Mouse (Mus musculus): ENCODE measurements at regions not wholly inside any gene's neighbourhood (a gene's known extent, or its start where the extent isn't known, plus 50 kb on each side); places are given as distances from the start of the nearest gene placed in this dataset.
"Not testable (repeated sequence)": the region's sequence is repeated elsewhere in the genome, so short reads cannot be mapped to it uniquely, and the experiment has no call there.

DNA sequence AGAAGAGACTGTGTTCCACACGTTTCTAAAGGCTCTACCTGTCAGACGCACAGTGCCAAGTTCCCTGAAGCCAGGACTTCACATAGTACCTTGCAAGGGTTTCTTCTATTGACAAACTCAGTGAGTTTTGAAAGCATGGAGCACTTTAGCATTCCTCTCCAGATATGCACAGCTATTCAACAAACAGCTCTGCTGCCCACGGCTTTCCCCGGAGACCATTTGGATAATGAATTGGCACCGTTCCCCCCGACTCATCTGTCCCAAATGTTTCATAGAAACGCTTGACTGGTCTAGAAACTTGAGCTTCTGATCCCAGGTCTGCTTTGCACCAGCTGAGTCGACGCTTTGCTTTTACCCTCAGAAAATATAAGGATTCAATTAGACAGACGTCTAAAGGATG is 162.2 kb upstream of the St6galnac5 start:
- Histone ChIP-seq H3K4me3 (ENCODE audit: low read depth, low read length) (no peak overlapping the region), H3K27me3 (ENCODE audit: control insufficient read depth, insufficient read depth, low read length) (no peaks in the 10 kb centered on the region), H3K9ac (ENCODE audit: low read depth, low read length) (no peak overlapping the region), H3K9me3 (ENCODE audit: control insufficient read depth, low read length) (no peaks in the 10 kb centered on the region), H3K4me2 (replicated peaks; ENCODE audit: low read depth, low read length) (no peak overlapping the region), H3K36me3 (ENCODE audit: control insufficient read depth, insufficient read depth, low read length) (no peaks in the 10 kb centered on the region), H3K4me1 (replicated peaks; ENCODE audit: control insufficient read depth, insufficient read depth, low read length) (no peaks in the 10 kb centered on the region), H3K27ac (ENCODE audit: low read depth, low read length) (no peak overlapping the region)
- ATAC-seq (ENCODE audit: low FRiP score) (no peak), DNase-seq (ENCODE audit: low spot score) (no peak)
- WGBS = 76% methylated on average over 10 of the region's 10 CpGs

DNA sequence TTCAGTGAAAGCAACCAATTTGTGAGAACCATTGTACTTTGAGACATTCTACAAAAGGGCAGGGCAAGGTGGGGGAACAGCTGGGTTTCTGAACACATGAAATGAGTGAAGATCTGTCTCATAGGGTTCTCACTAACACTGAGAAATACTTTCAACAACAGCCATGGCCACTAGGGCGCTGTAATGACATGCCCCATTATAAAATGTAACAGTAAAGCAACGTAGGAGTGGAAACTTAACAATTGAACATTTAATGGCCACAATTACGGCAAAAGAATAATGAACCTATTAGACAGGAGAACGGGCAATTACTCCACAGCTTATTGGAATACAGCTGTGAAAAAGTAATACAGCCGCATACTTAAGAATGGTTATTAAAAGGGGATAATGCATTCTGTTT is 158.9 kb upstream of the St6galnac5 start:
- no peak overlapping the region for H3K9ac ChIP-seq (ENCODE audit: low read depth, low read length)
- H3K4me3 ChIP-seq (ENCODE audit: low read depth, low read length) = no peak overlapping the region
- H3K27ac ChIP-seq (ENCODE audit: low read depth, low read length) = no peak overlapping the region
- ATAC-seq (ENCODE audit: low FRiP score) (no peak), DNase-seq (ENCODE audit: low spot score) (no peak)
- no peaks in the 10 kb centered on the region for H3K9me3 ChIP-seq (ENCODE audit: control insufficient read depth, low read length)
- 88% methylated on average over 5 of the region's 5 CpGs for WGBS
- H3K4me1 ChIP-seq (replicated peaks; ENCODE audit: control insufficient read depth, insufficient read depth, low read length) = no peaks in the 10 kb centered on the region
- no peak overlapping the region for H3K4me2 ChIP-seq (replicated peaks; ENCODE audit: low read depth, low read length)
- H3K27me3 ChIP-seq (ENCODE audit: control insufficient read depth, insufficient read depth, low read length) = no peaks in the 10 kb centered on the region
- H3K36me3 ChIP-seq (ENCODE audit: control insufficient read depth, insufficient read depth, low read length) = no peaks in the 10 kb centered on the region

DNA sequence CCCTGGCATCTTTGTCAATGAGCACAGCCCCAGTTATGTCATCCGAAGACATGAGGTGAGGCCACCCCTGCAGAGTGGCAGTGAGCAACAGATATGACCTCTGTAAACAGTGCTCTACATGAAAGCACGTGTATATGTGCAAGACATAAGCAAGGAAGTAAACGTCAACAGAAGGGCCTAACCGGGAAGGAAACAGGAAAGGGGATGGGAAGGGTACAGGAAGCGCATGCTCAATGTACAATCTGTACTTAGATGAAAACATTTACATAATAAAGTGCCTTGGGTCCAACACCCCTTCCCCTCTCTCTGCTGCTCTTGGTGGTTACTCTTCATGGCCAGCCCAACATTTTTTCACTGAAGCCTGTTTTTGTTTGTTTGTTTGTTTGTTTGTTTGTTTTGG is 143.3 kb upstream of the St6galnac5 start:
- no peaks in the 10 kb centered on the region for H3K36me3 ChIP-seq (ENCODE audit: control insufficient read depth, insufficient read depth, low read length)
- H3K27ac ChIP-seq (ENCODE audit: low read depth, low read length) = no peak overlapping the region
- ATAC-seq (ENCODE audit: low FRiP score) = no peak
- DNase-seq (ENCODE audit: low spot score) = no peak
- no peaks in the 10 kb centered on the region for H3K4me1 ChIP-seq (replicated peaks; ENCODE audit: control insufficient read depth, insufficient read depth, low read length)
- 83% methylated on average over 5 of the region's 5 CpGs for WGBS
- H3K4me2 ChIP-seq (replicated peaks; ENCODE audit: low read depth, low read length) = no peak overlapping the region
- no peak overlapping the region for H3K4me3 ChIP-seq (ENCODE audit: low read depth, low read length)
- H3K9ac ChIP-seq (ENCODE audit: low read depth, low read length) = no peak overlapping the region
- H3K9me3 ChIP-seq (ENCODE audit: control insufficient read depth, low read length) = no peaks in the 10 kb centered on the region
- no peaks in the 10 kb centered on the region for H3K27me3 ChIP-seq (ENCODE audit: control insufficient read depth, insufficient read depth, low read length)

DNA sequence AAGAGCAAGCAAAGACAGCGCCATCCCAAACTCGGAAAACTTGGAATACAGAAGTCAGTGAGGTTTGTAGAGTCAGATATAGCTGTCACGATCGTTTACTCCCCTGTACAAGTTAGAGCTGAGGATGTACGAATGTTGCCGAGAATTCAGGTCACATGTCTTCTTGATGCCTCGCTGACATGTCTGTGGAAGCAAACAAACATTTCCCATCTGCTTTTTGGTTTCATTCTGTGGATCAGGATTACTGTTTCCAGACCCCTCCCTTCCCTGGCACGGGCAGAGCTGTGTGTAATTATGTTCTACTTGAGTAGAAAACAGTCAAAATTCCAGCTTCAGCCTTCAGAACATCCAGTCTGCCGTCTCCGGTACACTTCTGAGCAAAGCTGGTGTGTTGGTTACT is 139.9 kb upstream of the St6galnac5 start:
- H3K27me3 ChIP-seq (ENCODE audit: control insufficient read depth, insufficient read depth, low read length) = no peaks in the 10 kb centered on the region
- H3K4me3 ChIP-seq (ENCODE audit: low read depth, low read length) = no peak overlapping the region
- H3K27ac ChIP-seq (ENCODE audit: low read depth, low read length) = no peak overlapping the region
- H3K4me2 ChIP-seq (replicated peaks; ENCODE audit: low read depth, low read length) = no peak overlapping the region
- ATAC-seq (ENCODE audit: low FRiP score) = no peak
- no peak for DNase-seq (ENCODE audit: low spot score)
- H3K36me3 ChIP-seq (ENCODE audit: control insufficient read depth, insufficient read depth, low read length) = no peaks in the 10 kb centered on the region
- H3K9ac ChIP-seq (ENCODE audit: low read depth, low read length) = no peak overlapping the region
- whole genome bisulfite sequencing = 88% methylated on average over 10 of the region's 10 CpGs
- no peaks in the 10 kb centered on the region for H3K4me1 ChIP-seq (replicated peaks; ENCODE audit: control insufficient read depth, insufficient read depth, low read length)
- H3K9me3 ChIP-seq (ENCODE audit: control insufficient read depth, low read length) = no peaks in the 10 kb centered on the region

DNA sequence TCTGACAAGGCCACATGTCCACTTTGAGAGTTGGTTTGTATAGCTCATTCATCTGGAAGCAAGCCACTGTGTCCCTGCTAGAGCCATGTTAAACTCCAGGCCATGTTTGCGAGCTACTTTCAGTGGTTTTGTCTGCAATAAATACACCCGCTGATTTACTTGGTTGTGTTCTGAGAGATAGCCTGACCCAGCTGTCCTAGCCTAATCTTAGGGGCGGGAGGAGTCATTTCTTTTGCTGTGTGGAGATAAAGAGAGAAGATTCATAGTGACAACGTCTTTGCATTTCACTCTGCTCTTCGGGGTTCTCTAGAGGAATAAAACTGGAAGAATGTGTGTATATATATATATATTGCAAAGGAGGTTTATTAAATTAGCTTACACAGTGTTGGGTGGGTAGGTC is 137.1 kb upstream of the St6galnac5 start:
- no peak overlapping the region for H3K27ac ChIP-seq (ENCODE audit: low read depth, low read length)
- H3K4me1 ChIP-seq (replicated peaks; ENCODE audit: control insufficient read depth, insufficient read depth, low read length) = no peaks in the 10 kb centered on the region
- no peak overlapping the region for H3K4me3 ChIP-seq (ENCODE audit: low read depth, low read length)
- ATAC-seq (ENCODE audit: low FRiP score) (no peak), DNase-seq (ENCODE audit: low spot score) (no peak)
- H3K9ac ChIP-seq (ENCODE audit: low read depth, low read length) = no peak overlapping the region
- no peaks in the 10 kb centered on the region for H3K27me3 ChIP-seq (ENCODE audit: control insufficient read depth, insufficient read depth, low read length)
- H3K9me3 ChIP-seq (ENCODE audit: control insufficient read depth, low read length) = no peaks in the 10 kb centered on the region
- WGBS = 93% methylated on average over 5 of the region's 5 CpGs
- no peak overlapping the region for H3K4me2 ChIP-seq (replicated peaks; ENCODE audit: low read depth, low read length)
- no peaks in the 10 kb centered on the region for H3K36me3 ChIP-seq (ENCODE audit: control insufficient read depth, insufficient read depth, low read length)

DNA sequence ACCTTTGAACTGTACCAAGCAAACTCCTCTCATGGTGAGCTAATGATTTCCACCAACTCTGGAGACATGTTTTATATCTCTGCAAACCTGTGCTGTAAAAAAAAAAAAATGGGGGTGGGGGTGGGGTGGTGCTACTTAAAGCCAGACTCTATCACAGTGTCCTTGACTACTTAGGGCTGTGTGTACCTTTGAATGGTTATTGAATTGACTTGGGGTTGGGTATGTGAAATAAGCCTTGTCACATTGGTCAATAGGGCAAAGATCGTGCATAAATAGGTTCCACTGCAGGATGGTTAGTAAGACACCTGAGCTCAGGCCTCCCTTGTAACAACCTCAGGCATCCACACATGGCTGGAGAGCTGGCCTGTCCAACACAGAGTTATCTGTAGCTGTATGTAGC is 136.6 kb upstream of the St6galnac5 start:
- 89% methylated on average over 1 of the region's 1 CpGs for WGBS
- H3K4me1 ChIP-seq (replicated peaks; ENCODE audit: control insufficient read depth, insufficient read depth, low read length) = no peaks in the 10 kb centered on the region
- H3K9me3 ChIP-seq (ENCODE audit: control insufficient read depth, low read length) = no peaks in the 10 kb centered on the region
- no peak overlapping the region for H3K9ac ChIP-seq (ENCODE audit: low read depth, low read length)
- ATAC-seq (ENCODE audit: low FRiP score) = no peak
- no peak for DNase-seq (ENCODE audit: low spot score)
- H3K4me2 ChIP-seq (replicated peaks; ENCODE audit: low read depth, low read length) = no peak overlapping the region
- no peak overlapping the region for H3K4me3 ChIP-seq (ENCODE audit: low read depth, low read length)
- H3K27me3 ChIP-seq (ENCODE audit: control insufficient read depth, insufficient read depth, low read length) = no peaks in the 10 kb centered on the region
- no peaks in the 10 kb centered on the region for H3K36me3 ChIP-seq (ENCODE audit: control insufficient read depth, insufficient read depth, low read length)
- no peak overlapping the region for H3K27ac ChIP-seq (ENCODE audit: low read depth, low read length)

DNA sequence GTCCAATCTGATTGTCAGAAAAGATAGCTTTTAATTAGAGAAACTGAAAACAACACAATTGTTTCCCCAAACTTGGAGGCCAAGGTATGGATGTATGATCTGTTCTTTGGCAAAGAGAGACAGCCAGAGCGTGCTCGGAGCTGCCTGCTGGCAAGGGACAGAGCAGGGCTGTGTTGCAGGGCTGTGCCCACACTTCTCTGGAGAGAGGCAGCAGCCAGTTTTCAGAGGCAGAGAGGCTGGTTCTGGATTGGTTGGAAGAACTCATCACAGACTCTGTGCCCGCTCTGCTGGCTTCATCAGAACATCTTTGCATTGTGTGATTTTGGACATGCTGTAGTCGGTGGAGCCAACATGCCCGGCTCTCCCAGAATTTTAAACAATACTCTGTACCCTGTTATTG is 123.5 kb upstream of the St6galnac5 start:
- Histone ChIP-seq H3K9me3 (ENCODE audit: control insufficient read depth, low read length) (no peaks in the 10 kb centered on the region), H3K4me3 (ENCODE audit: low read depth, low read length) (no peak overlapping the region), H3K4me1 (replicated peaks; ENCODE audit: control insufficient read depth, insufficient read depth, low read length) (no peaks in the 10 kb centered on the region), H3K9ac (ENCODE audit: low read depth, low read length) (no peak overlapping the region), H3K36me3 (ENCODE audit: control insufficient read depth, insufficient read depth, low read length) (no peaks in the 10 kb centered on the region), H3K4me2 (replicated peaks; ENCODE audit: low read depth, low read length) (no peak overlapping the region), H3K27ac (ENCODE audit: low read depth, low read length) (no peak overlapping the region), H3K27me3 (ENCODE audit: control insufficient read depth, insufficient read depth, low read length) (no peaks in the 10 kb centered on the region)
- ATAC-seq (ENCODE audit: low FRiP score) = no peak
- 95% methylated on average over 5 of the region's 5 CpGs for WGBS
- no peak for DNase-seq (ENCODE audit: low spot score)

DNA sequence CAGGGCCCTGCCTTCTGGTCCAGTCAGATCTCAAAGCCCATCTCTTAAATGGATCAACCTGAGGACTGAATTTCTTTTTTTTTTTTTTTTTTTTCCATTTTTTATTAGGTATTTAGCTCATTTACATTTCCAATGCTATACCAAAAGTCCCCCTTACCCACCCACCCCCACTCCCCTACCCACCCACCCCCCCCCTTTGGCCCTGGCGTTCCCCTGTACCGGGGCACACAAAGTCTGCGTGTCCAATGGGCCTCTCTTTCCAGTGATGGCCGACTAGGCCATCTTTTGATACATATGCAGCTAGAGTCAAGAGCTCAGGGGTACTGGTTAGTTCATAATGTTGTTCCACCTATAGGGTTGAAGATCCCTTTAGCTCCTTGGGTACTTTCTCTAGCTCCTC is 108.5 kb upstream of the St6galnac5 start:
- H3K27ac ChIP-seq (ENCODE audit: low read depth, low read length); H3K4me1 ChIP-seq (replicated peaks; ENCODE audit: control insufficient read depth, insufficient read depth, low read length); H3K9ac ChIP-seq (ENCODE audit: low read depth, low read length); DNase-seq (ENCODE audit: low spot score); ATAC-seq (ENCODE audit: low FRiP score); H3K27me3 ChIP-seq (ENCODE audit: control insufficient read depth, insufficient read depth, low read length); H3K4me3 ChIP-seq (ENCODE audit: low read depth, low read length); H3K9me3 ChIP-seq (ENCODE audit: control insufficient read depth, low read length); H3K36me3 ChIP-seq (ENCODE audit: control insufficient read depth, insufficient read depth, low read length); H3K4me2 ChIP-seq (replicated peaks; ENCODE audit: low read depth, low read length): not testable (repeated sequence)
- 96% methylated on average over 4 of the region's 4 CpGs for WGBS

DNA sequence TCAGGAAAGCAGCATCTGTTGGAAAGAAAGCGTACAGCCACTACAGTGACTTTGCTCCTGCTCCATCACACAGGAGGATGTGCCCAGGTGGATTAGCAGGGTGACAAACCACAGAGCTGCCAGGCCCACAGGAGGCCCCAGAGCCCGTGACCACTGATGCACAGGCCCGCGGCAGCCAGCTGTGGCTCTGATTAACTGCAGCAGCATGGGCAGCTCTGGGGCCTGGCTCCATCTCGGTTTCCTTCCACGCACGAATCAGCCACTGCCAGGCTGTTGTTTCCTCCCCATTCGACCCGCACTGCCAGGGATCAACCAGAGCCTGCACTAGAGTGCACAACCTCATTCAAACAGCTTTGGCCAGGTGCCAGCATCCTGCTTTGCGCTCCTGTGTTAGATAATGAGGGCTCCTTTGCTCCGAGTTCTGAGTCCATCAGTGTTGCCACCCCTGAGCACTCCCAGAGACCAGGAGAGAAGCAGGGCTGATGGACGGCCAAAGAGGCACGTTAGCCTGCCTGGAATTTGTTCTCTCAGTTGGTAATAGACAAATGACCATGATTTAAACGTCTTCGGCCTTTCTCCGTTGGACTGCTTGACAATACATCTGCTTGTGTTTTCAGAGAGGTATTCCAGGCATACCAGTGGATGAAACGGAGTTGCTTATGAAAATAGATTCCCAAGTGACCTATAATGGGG is 103.2 kb upstream of the St6galnac5 start:
- Histone ChIP-seq H3K4me1 (replicated peaks; ENCODE audit: control insufficient read depth, insufficient read depth, low read length) (peaks cover 9% of the 10 kb centered on the region; the same call in 1 of the 2 replicates), H3K9me3 (ENCODE audit: control insufficient read depth, low read length) (no peaks in the 10 kb centered on the region), H3K4me2 (replicated peaks; ENCODE audit: low read depth, low read length) (0 out of 2 replicates have a peak overlapping the region, but pooled peaks have one; percentile 3), H3K27ac (ENCODE audit: low read depth, low read length) (peak overlapping the region; percentile 17; the same call in 1 of the 2 replicates), H3K36me3 (ENCODE audit: control insufficient read depth, insufficient read depth, low read length) (no peaks in the 10 kb centered on the region), H3K27me3 (ENCODE audit: control insufficient read depth, insufficient read depth, low read length) (no peaks in the 10 kb centered on the region), H3K9ac (ENCODE audit: low read depth, low read length) (no peak overlapping the region), H3K4me3 (ENCODE audit: low read depth, low read length) (no peak overlapping the region)
- ATAC-seq (ENCODE audit: low FRiP score) = peak; percentile 67
- WGBS = 45% methylated on average over 17 of the region's 17 CpGs
- DNase-seq (ENCODE audit: low spot score) = peak; percentile 56
